Mouse (Mus musculus) hindbrain, postnatal 0 days (tissue): ENCODE data around the gene Oaf. TPM values are rescaled to one million over a fixed set of nuclear protein-coding genes. Genes with fewer than 3 reads are reported as not detected.

ENCODE experiments used
- ATAC-seq: fragments of 200-750 bp; cut with Nextera tagmentation; 2 replicates; pipeline ENCODE4 v1.8.0; 2017; ENCODE audit warnings: mild to moderate bottlenecking, moderate TSS enrichment, moderate library complexity
- DNase-seq: peaks from one replicate; pipeline ENCODE4 v3.0.0-alpha.2; 2015; ENCODE audit warnings: low spot score
- H3K27ac ChIP-seq: fragments of 300-500 bp; sonication (generic); 2 replicates; pipeline ENCODE4 v1.5.1; 2014; ENCODE audit warnings: mild to moderate bottlenecking
- H3K27me3 ChIP-seq: fragments of 300-500 bp; sonication (generic); 2 replicates; pipeline ENCODE4 v1.6.1; 2014; ENCODE audit warnings: low read length, mixed read lengths; ENCODE audit not compliant: insufficient read depth
- H3K36me3 ChIP-seq: fragments of 300-500 bp; sonication (generic); 2 replicates; pipeline ENCODE4 v1.6.1; 2014; ENCODE audit warnings: low read length, mixed read lengths; ENCODE audit not compliant: insufficient read depth
- H3K4me1 ChIP-seq: fragments of 300-500 bp; sonication (generic); 2 replicates; pipeline ENCODE4 v1.6.1; 2014; ENCODE audit warnings: antibody characterized with exemption, low read length, mixed read lengths; ENCODE audit not compliant: insufficient read depth
- H3K4me2 ChIP-seq: fragments of 300-500 bp; sonication (generic); 2 replicates; pipeline ENCODE4 v1.6.1; 2014; ENCODE audit warnings: low read depth, mild to moderate bottlenecking, low read length, moderate library complexity, mixed read lengths
- H3K4me3 ChIP-seq: fragments of 300-500 bp; sonication (generic); 2 replicates; pipeline ENCODE4 v1.5.1; 2014; ENCODE audit warnings: low read length
- H3K9ac ChIP-seq: fragments of 300-500 bp; sonication (generic); replicated peaks from 2 replicates; pipeline ENCODE4 v1.6.1; 2014; ENCODE audit warnings: mild to moderate bottlenecking, low read length, moderate library complexity, mixed read lengths
- H3K9me3 ChIP-seq: fragments of 300-500 bp; sonication (generic); 2 replicates; pipeline ENCODE4 v1.6.1; 2016; ENCODE audit warnings: low read length, mixed read lengths
- CTCF ChIP-seq: IDR thresholded peaks from 2 replicates; pipeline ENCODE4 v1.5.1; 2016; ENCODE audit warnings: antibody characterized with exemption, control low read depth, low read depth
- WGBS: fragments of 180-500 bp; shearing (Covaris S2); extraction: QIAGEN DNeasy Blood & Tissue Kit; methylation state at CpG from one replicate; pipeline ENCODE4 v1.1.7; 2014; 5-methylcytosine and 5-hydroxymethylcytosine counted together
- polyA plus RNA-seq: library from polyadenylated mRNA; unstranded; fragments of >200 nt; fragmentation: Nextera tagmentation; extraction: Ambion mirVana; gene quantifications from 2 replicates; pipeline ENCODE4 v1.2.1, GENCODE M21; 2015
- total RNA-seq: library from RNA; depleted of rRNA; stranded (reverse); fragments of >200 nt; gene quantifications from 2 replicates; pipeline ENCODE4 v1.2.3, GENCODE M21; 2014; rRNA removed

Oaf gene
- total RNA-seq (5.6 and 8.0 TPM in 2 replicates), polyA plus RNA-seq (6.2 TPM in 2 replicates)

DNA sequence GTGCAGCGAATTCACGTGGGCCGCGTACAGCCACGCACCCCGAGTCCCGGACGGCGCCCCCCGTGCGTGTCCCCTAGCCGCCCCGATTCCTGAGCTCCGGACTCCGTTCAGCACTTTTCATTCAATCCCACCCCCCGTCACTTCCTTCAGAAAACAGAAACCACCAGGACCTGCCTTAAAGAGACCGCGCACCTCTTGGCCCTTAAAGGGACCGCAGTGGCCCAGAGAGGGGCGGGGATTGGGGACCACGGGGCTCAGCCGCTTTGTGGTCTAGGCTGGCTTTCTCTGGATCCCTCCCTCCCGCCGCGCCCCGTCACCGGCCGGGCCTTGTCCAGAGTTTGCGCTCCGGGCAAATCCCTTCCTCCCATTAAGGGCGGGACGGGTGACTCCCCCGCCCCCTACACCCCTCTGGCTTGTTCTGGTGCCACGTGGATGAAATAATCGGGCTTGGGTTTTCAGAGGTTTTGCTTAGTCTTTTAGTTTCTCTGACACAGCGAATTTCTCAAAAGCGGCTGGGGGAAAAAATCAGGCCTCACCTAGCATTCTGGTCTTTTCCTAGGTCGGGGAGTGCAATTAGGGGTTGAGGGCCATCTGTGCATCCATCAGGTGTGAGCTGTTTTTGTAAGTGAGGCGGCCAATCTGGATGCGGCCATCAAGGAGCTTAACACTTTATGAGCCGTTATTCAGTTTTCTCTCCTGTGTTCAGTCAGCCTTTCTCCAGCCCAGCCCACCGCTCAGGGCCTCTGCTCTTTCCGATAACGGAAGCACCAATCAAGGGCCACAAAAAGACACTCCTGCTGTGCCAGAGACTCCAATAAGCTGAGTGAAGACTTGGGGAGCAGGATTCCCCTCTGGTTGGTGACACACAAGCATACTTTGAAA, at the start of gene Oaf:
Oaf (minus strand) TSS at position 200 of the 882 bp plus-strand sequence.
- peak; percentile 77 for ATAC-seq
- 2% methylated on average over 42 of the region's 44 CpGs for WGBS
- peak within 1 kb of the TSS; percentile 48 for H3K4me3 ChIP-seq
- H3K9ac ChIP-seq: peak within 1 kb of the TSS; percentile 22; the same call in 1 of the 2 replicates
- no peaks in the 10 kb centered on the region for H3K4me1 ChIP-seq
- H3K27me3 ChIP-seq: peaks cover 13% of the 10 kb centered on the region; the same call in 1 of the 2 replicates
- peak within 1 kb of the TSS; percentile 78 for H3K4me2 ChIP-seq
- H3K36me3 ChIP-seq: no peaks in the 10 kb centered on the region
- peak; percentile 63 for DNase-seq
- H3K9me3 ChIP-seq: no peaks in the 10 kb centered on the region
- H3K27ac ChIP-seq: no peak within 1 kb of the TSS
- TF ChIP-seq CTCF: no peak

DNA sequence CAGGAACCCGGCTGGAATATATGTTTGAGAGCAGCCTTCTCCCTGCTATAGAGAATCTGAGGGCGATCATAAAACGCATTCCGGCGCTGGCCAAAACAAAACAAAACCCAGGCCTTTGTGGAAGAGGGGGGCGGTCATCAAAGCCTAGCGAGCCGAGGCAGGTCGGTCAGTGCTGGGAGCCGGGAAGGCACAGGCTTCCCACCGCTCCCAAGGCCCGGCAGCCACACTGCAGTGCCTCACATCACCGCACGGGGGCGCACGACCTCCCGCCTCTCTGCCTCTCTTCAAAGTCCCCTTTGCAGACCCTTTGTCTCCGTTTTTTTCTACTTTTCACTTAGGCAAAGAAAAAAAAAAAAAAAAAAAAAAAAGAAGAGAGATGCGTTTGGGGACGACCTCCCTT, 47.2 kb upstream of the Oaf start:
- WGBS: 2% methylated on average over 20 of the region's 20 CpGs
- H3K4me1 ChIP-seq: no peaks in the 10 kb centered on the region
- H3K27ac ChIP-seq: no peak overlapping the region
- H3K36me3 ChIP-seq: no peaks in the 10 kb centered on the region
- 0 out of 2 replicates have a peak overlapping the region, but pooled peaks have one; percentile 28 for H3K9ac ChIP-seq
- peak overlapping the region; percentile 27; the same call in 1 of the 2 replicates for H3K4me2 ChIP-seq
- H3K4me3 ChIP-seq: no peak overlapping the region
- DNase-seq (peak; percentile 71), ATAC-seq (peak; percentile 58; the same call in 1 of the 2 replicates)
- H3K27me3 ChIP-seq: no peaks in the 10 kb centered on the region
- no peaks in the 10 kb centered on the region for H3K9me3 ChIP-seq
- peak; percentile 95 for TF ChIP-seq CTCF

DNA sequence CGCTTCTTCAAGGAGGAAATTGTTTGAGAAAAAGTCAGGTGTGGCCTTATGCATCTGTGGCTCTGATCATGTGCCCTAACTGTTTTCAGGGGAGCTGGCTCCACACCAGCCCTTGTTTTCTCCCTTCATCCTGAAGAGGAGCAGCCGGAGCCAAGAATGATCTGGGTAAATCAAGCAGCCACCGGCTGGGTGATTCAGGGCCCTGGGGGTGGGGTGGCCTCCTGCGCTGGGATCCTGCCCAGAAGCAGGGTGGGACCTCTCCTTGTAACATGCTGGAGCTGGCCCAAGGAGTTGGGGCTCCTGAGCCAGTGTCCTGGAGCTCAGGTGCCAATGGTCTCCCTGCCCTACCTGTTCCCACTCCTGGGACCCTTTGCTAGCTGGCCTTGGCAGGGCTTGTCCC, 45.6 kb upstream of the Oaf start:
- ATAC-seq (no peak), DNase-seq (no peak)
- no peaks in the 10 kb centered on the region for H3K9me3 ChIP-seq
- WGBS: 84% methylated on average over 4 of the region's 4 CpGs
- H3K9ac ChIP-seq: no peak overlapping the region
- no peak overlapping the region for H3K4me2 ChIP-seq
- no peak overlapping the region for H3K4me3 ChIP-seq
- TF ChIP-seq CTCF: no peak
- no peak overlapping the region for H3K27ac ChIP-seq
- H3K36me3 ChIP-seq: no peaks in the 10 kb centered on the region
- H3K4me1 ChIP-seq: no peaks in the 10 kb centered on the region
- H3K27me3 ChIP-seq: no peaks in the 10 kb centered on the region

DNA sequence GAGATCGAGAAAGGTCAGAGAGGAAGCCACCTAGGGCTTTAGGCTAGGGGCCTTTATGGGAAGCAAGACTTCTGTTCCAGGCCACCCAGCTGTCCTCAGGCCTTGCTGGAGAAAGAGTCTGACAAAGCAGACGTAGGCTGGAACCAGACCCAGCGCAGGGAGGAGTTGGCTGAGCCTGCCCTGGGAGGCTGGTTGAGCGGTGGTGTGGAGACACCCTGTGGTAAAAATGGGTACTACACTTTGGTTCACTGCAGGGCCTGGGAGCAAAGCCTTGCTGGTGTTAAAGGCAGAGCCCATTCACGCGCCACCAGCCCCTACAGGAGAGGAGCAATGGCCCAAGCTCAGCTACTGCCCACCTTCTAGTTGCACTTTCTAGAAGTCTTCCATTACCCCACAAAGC, 44.6 kb upstream of the Oaf start:
- Histone ChIP-seq H3K4me2 (no peak overlapping the region), H3K27me3 (no peaks in the 10 kb centered on the region), H3K9ac (no peak overlapping the region), H3K9me3 (no peaks in the 10 kb centered on the region), H3K4me3 (no peak overlapping the region), H3K36me3 (no peaks in the 10 kb centered on the region), H3K27ac (no peak overlapping the region), H3K4me1 (no peaks in the 10 kb centered on the region)
- peak; percentile 98 for TF ChIP-seq CTCF
- ATAC-seq (peak; percentile 86), DNase-seq (peak; percentile 92)
- WGBS: 6% methylated on average over 6 of the region's 6 CpGs

DNA sequence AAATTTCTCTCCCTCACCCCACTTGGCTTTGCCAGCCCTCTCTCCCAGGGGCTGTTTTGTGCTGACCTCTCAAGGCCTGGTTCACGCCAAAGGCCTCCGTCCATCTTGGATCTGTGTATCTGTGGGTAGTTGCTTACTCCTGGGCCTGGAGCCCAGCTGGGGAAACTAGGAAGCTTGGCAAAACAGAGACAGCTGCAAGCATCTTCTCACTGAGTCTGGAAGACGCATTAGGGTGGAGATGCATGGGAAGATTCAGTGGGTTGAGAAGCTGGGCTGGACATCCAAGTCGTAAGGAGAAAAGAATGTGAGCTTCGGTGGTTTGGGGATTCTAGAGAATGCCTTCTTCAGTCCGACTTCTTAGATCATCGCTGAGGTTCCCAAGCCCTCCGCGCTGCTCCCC, 34.0 kb upstream of the Oaf start:
- DNase-seq (no peak), ATAC-seq (no peak)
- no peak overlapping the region for H3K27ac ChIP-seq
- H3K9me3 ChIP-seq: no peaks in the 10 kb centered on the region
- H3K4me2 ChIP-seq: no peak overlapping the region
- no peak overlapping the region for H3K9ac ChIP-seq
- peaks cover 20% of the 10 kb centered on the region for H3K27me3 ChIP-seq
- no peaks in the 10 kb centered on the region for H3K36me3 ChIP-seq
- 81% methylated on average over 9 of the region's 9 CpGs for WGBS
- H3K4me3 ChIP-seq: no peak overlapping the region
- no peak for TF ChIP-seq CTCF
- no peaks in the 10 kb centered on the region for H3K4me1 ChIP-seq

DNA sequence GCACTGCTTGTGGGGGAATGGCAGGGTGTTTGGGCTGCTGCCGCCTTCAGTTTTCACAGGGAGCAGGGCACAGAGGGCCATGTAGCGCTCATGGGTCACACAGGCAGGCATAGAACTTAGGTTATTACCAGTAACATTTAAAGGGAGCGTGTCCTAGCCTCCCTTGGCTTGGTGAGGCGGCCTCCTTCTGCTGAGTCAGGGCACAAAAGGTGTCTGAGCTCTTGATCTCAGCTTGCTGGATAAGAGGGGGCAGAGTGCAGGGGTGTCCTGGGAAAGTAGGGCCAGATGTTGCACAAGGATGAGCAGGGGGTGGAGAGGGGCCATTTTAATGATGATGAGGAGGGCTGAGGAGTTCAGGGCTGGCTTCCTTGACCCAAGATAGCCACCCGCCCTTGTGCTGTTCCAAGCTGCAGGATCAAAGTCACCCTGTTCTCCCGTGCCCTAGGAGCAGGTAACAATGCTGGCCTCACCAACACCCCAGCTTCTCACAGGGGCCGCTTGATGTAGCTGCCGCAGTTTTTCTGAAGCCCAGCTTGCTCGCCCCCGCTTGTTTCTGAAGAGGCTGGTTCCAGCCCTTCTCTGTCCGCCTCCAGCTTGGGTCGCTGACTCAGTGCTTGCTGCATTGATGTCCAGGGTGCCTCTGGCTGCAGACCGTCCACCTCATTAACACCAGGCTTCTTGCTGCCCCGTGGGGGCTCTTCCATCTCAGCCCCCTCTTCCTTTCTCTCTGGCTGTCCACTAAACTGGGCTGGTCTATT, 32.2 kb upstream of the Oaf start:
- Histone ChIP-seq H3K4me2 (no peak overlapping the region), H3K4me1 (no peaks in the 10 kb centered on the region), H3K27ac (no peak overlapping the region), H3K4me3 (no peak overlapping the region), H3K9ac (no peak overlapping the region), H3K36me3 (no peaks in the 10 kb centered on the region), H3K9me3 (no peaks in the 10 kb centered on the region), H3K27me3 (peaks cover 20% of the 10 kb centered on the region)
- 58% methylated on average over 14 of the region's 14 CpGs for WGBS
- DNase-seq (no peak), ATAC-seq (no peak)
- no peak for TF ChIP-seq CTCF
